Mouse (Mus musculus): ENCODE measurements around the gene Tpst2.

DNA sequence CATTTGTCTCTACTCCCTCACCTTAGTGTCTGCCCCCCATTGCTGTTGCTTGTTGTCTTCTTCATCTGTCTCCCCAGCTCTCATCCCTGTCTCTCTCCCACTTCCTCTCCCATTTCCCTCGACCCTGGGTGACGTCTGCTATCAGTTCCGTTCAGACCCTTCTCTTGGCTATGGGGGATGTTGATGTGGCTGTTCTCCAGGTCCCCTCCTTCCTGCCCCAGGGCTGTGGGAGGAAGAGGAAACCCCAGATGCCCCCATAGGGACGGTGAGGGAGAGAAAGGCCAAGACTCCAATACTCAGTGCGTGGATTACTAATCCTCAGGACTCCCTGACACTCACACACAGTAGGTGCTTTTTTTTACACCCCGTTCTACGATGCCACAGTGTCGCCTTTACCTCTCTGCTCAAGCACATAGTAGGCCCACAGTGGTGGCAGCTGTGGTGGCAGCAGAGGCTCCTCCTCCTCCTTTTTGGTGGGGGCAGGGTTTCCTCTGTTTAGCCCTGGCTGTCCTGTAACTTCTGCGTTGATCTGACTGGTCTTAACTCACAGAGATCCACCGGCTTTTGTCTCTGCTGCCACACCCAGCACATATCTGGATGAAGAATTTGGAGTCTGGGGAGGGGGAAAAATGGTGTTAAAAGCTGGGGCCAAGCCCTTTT lies 7.2 kb downstream of the Tpst2 start:
- no peak for TF ChIP-seq CTCF (IDR thresholded peaks at IDR 0.05)
- TF ChIP-seq EP300 (IDR thresholded peaks at IDR 0.05; ENCODE audit: insufficient read depth, low read depth, low read length), result peak; percentile 80; the same call in 1 of the 2 replicates
- TF ChIP-seq POLR2A (IDR thresholded peaks at IDR 0.05; ENCODE audit: insufficient read depth, low read depth, low read length), result peak; percentile 51; the same call in 1 of the 2 replicates
